Comparison of ENCODE assay signal across 8 mouse cellular contexts in genomic region chr2:39064687-39065399, GRCm38 (mm10). TPM values are rescaled to one million over a fixed set of nuclear protein-coding genes. Genes with fewer than 3 reads are reported as not detected.
DNase-seq lines count a peak whose midpoint lies in the region; ATAC-seq and TF ChIP-seq lines count a peak whose summit lies in the region.

No protein-coding gene starts in this region.

- H3K9me3 ChIP-seq in heart, embryonic 14.5 days (ENCODE audit: control insufficient read depth, low read length): no peaks in the 10 kb centered on the region
- no peaks in the 10 kb centered on the region for H3K9me3 ChIP-seq in G1E (replicated peaks)
- H3K9me3 ChIP-seq in forebrain, embryonic 12.5 days: no peaks in the 10 kb centered on the region
- no peaks in the 10 kb centered on the region for H3K9me3 ChIP-seq in liver, embryonic 12.5 days (replicated peaks)
- no peaks in the 10 kb centered on the region for H3K9me3 ChIP-seq in stomach, embryonic 16.5 days (replicated peaks; ENCODE audit: control insufficient read depth, low read length)

- H3K4me2 ChIP-seq in heart, embryonic 14.5 days (ENCODE audit: low read length): peak overlapping the region; percentile 87
- H3K4me2 ChIP-seq in forebrain, embryonic 12.5 days: peak overlapping the region; percentile 85
- peak overlapping the region; percentile 89 for H3K4me2 ChIP-seq in liver, embryonic 12.5 days
- H3K4me2 ChIP-seq in stomach, embryonic 16.5 days (ENCODE audit: low read depth, low read length): peak overlapping the region; percentile 92

- H3K4me1 ChIP-seq in heart, embryonic 14.5 days (ENCODE audit: control insufficient read depth in 2 of 2, insufficient read depth in 2 of 2, low read length in 2 of 2): peaks cover 2 to 9% of the 10 kb centered on the region in 2 experiments; a peak in 3 of 4 replicates
- peaks cover 11% of the 10 kb centered on the region for H3K4me1 ChIP-seq in G1E (ENCODE audit: insufficient read depth, low read depth, low read length)
- peaks cover 9% of the 10 kb centered on the region for H3K4me1 ChIP-seq in forebrain, embryonic 12.5 days
- peaks cover 12% of the 10 kb centered on the region for H3K4me1 ChIP-seq in liver, embryonic 12.5 days
- H3K4me1 ChIP-seq in stomach, embryonic 16.5 days (ENCODE audit: control insufficient read depth, insufficient read depth, low read length): no peaks in the 10 kb centered on the region

- peak; percentile 67 for ATAC-seq in heart, embryonic 14.5 days (ENCODE audit: insufficient number of reproducible peaks, insufficient read depth, low FRiP score, low read depth)
- peak; percentile 23; the same call in 1 of the 2 replicates for ATAC-seq in G1E (ENCODE audit: extremely low read depth, insufficient number of reproducible peaks, low FRiP score, poor library complexity, severe bottlenecking)
- peak; percentile 31; the same call in 1 of the 2 replicates for ATAC-seq in forebrain, embryonic 12.5 days (ENCODE audit: low FRiP score)
- peak; percentile 85 for ATAC-seq in liver, embryonic 12.5 days
- peak; percentile 82 for ATAC-seq in stomach, embryonic 16.5 days (ENCODE audit: insufficient read depth, low FRiP score)

- peak overlapping the region; percentile 96 for H3K9ac ChIP-seq in heart, embryonic 14.5 days (ENCODE audit: low read length)
- peak overlapping the region; percentile 89 for H3K9ac ChIP-seq in forebrain, embryonic 12.5 days
- peak overlapping the region; percentile 97 for H3K9ac ChIP-seq in liver, embryonic 12.5 days
- H3K9ac ChIP-seq in stomach, embryonic 16.5 days (ENCODE audit: low read length): peak overlapping the region; percentile 95

- H3K27me3 ChIP-seq in heart, embryonic 14.5 days (ENCODE audit: control insufficient read depth, insufficient read depth, low read length): no peaks in the 10 kb centered on the region
- H3K27me3 ChIP-seq in G1E (ENCODE audit: insufficient read depth, low read length): no peaks in the 10 kb centered on the region
- H3K27me3 ChIP-seq in forebrain, embryonic 12.5 days: no peaks in the 10 kb centered on the region
- no peaks in the 10 kb centered on the region for H3K27me3 ChIP-seq in liver, embryonic 12.5 days (replicated peaks)
- no peaks in the 10 kb centered on the region for H3K27me3 ChIP-seq in stomach, embryonic 16.5 days (ENCODE audit: control insufficient read depth, insufficient read depth, low read length)

- WGBS in heart, embryonic 14.5 days: 2% methylated on average over 25 of the region's 25 CpGs
- 6% methylated on average over 24 of the region's 25 CpGs for WGBS in forebrain, embryonic 12.5 days
- WGBS in liver, embryonic 12.5 days (ENCODE audit: insufficient replicate concordance): 3% methylated on average over 25 of the region's 25 CpGs
- WGBS in stomach, embryonic 16.5 days: 3% methylated on average over 25 of the region's 25 CpGs

- peak overlapping the region; percentile 76 to 93 for H3K27ac ChIP-seq in heart, embryonic 14.5 days (replicated peaks in 1 of 2; ENCODE audit: control insufficient read depth in 1 of 2, insufficient read depth in 1 of 2, low read depth in 2 of 2, low read length in 2 of 2)
- H3K27ac ChIP-seq in forebrain, embryonic 12.5 days: peak overlapping the region; percentile 87
- peak overlapping the region; percentile 94 for H3K27ac ChIP-seq in liver, embryonic 12.5 days
- peak overlapping the region; percentile 94 for H3K27ac ChIP-seq in stomach, embryonic 16.5 days (ENCODE audit: low read length)

- peak overlapping the region; percentile 62 to 91 for H3K4me3 ChIP-seq in heart, embryonic 14.5 days (ENCODE audit: control insufficient read depth in 1 of 2, insufficient read depth in 1 of 2, low read depth in 1 of 2, low read length in 2 of 2)
- peak overlapping the region; percentile 91 for H3K4me3 ChIP-seq in G1E (ENCODE audit: low read depth, low read length)
- peak overlapping the region; percentile 86 for H3K4me3 ChIP-seq in forebrain, embryonic 12.5 days (replicated peaks)
- H3K4me3 ChIP-seq in liver, embryonic 12.5 days: peak overlapping the region; percentile 95
- peak overlapping the region; percentile 98 for H3K4me3 ChIP-seq in stomach, embryonic 16.5 days (replicated peaks; ENCODE audit: low read length)

- TF ChIP-seq CTCF in G1E (IDR thresholded peaks at IDR 0.05; ENCODE audit: low read depth, low read length): no peak

- DNase-seq in heart, postnatal 10 days: no peak
- DNase-seq in G1E (ENCODE audit: low spot score): no peak
- no peak for DNase-seq in left cerebral cortex, postnatal 4 days
- no peak for DNase-seq in spleen, adult 18-20 months

- peaks cover 35% of the 10 kb centered on the region for H3K36me3 ChIP-seq in heart, embryonic 14.5 days (ENCODE audit: control insufficient read depth, insufficient read depth, low read length)
- H3K36me3 ChIP-seq in G1E (replicated peaks): peaks cover 29% of the 10 kb centered on the region
- H3K36me3 ChIP-seq in forebrain, embryonic 12.5 days (replicated peaks): peaks cover 17% of the 10 kb centered on the region
- peaks cover 32% of the 10 kb centered on the region for H3K36me3 ChIP-seq in liver, embryonic 12.5 days
- H3K36me3 ChIP-seq in stomach, embryonic 16.5 days (ENCODE audit: control insufficient read depth, insufficient read depth, low read length): no peaks in the 10 kb centered on the region

- intact Hi-C loops in heart, postnatal 10 days (cut with DNase I): loop anchor here (2.0 to 5.0 kb wide), 2 partner anchors 53 to 126 kb away; partner anchors contain the start of gene Scai
- intact Hi-C loops in left cerebral cortex, postnatal 4 days (cut with DNase I): no loop called here

RNA-seq across cellular contexts. Expression of gene Golga1, which starts 0.5 kb away (rescaled TPM):
- 25.5 and 26.9 TPM in 2 replicates for polyA plus RNA-seq in heart, embryonic 14.5 days (2014; fragmentation: Nextera tagmentation; extraction: Ambion mirVana)
- total RNA-seq in heart, postnatal 10 days (2021): 10 to 100 TPM; 21.0 to 22.5 TPM
- 29.4 and 33.5 TPM in 2 replicates for total RNA-seq in G1E (2014; fragmentation: Nextera tagmentation)
- total RNA-seq in G1E (2017): 26.7 and 27.9 TPM in 2 replicates
- polyA plus RNA-seq in G1E (2012): 1.9 and 2.3 TPM in 2 replicates
- polyA plus RNA-seq in forebrain, embryonic 12.5 days (2016; fragmentation: Nextera tagmentation; extraction: Ambion mirVana): 37.9 and 40.8 TPM in 2 replicates
- polyA plus RNA-seq in liver, embryonic 12.5 days (2016; fragmentation: Nextera tagmentation; extraction: Ambion mirVana): 12.1 and 15.9 TPM in 2 replicates
- polyA plus RNA-seq in stomach, embryonic 16.5 days (2015; fragmentation: Nextera tagmentation; extraction: Ambion mirVana): 27.8 and 31.2 TPM in 2 replicates
- 10 to 100 TPM; 33.0 to 34.7 TPM for total RNA-seq in left cerebral cortex, postnatal 4 days (2021)

RNA-seq across cellular contexts. Expression of gene Rpl35, which starts 59.4 kb away (rescaled TPM):
- 608 and 670 TPM in 2 replicates for polyA plus RNA-seq in heart, embryonic 14.5 days (2014; fragmentation: Nextera tagmentation; extraction: Ambion mirVana)
- total RNA-seq in heart, postnatal 10 days (2021): 100 to 1,000 TPM; 406 to 408 TPM
- total RNA-seq in G1E (2014; fragmentation: Nextera tagmentation) (628 and 641 TPM in 2 replicates), G1E (2017) (1,378 and 1,941 TPM in 2 replicates)
- polyA plus RNA-seq in G1E (2012): 315 and 358 TPM in 2 replicates
- polyA plus RNA-seq in forebrain, embryonic 12.5 days (2016; fragmentation: Nextera tagmentation; extraction: Ambion mirVana): 970 and 1,048 TPM in 2 replicates
- polyA plus RNA-seq in liver, embryonic 12.5 days (2016; fragmentation: Nextera tagmentation; extraction: Ambion mirVana): 995 and 1,050 TPM in 2 replicates
- 789 and 1,020 TPM in 2 replicates for polyA plus RNA-seq in stomach, embryonic 16.5 days (2015; fragmentation: Nextera tagmentation; extraction: Ambion mirVana)
- 100 to 1,000 TPM; 436 to 486 TPM for total RNA-seq in left cerebral cortex, postnatal 4 days (2021)

RNA-seq across cellular contexts. Expression of gene Arpc5l, which starts 59.7 kb away (rescaled TPM):
- 82.8 and 85.4 TPM in 2 replicates for polyA plus RNA-seq in heart, embryonic 14.5 days (2014; fragmentation: Nextera tagmentation; extraction: Ambion mirVana)
- 10 to 100 TPM; 68.4 to 70.6 TPM for total RNA-seq in heart, postnatal 10 days (2021)
- 33.3 and 34.3 TPM in 2 replicates for total RNA-seq in G1E (2014; fragmentation: Nextera tagmentation)
- total RNA-seq in G1E (2017): 62.4 and 71.6 TPM in 2 replicates
- polyA plus RNA-seq in G1E (2012): 59.8 and 85.1 TPM in 2 replicates
- 137 and 143 TPM in 2 replicates for polyA plus RNA-seq in forebrain, embryonic 12.5 days (2016; fragmentation: Nextera tagmentation; extraction: Ambion mirVana)
- polyA plus RNA-seq in liver, embryonic 12.5 days (2016; fragmentation: Nextera tagmentation; extraction: Ambion mirVana): 83.0 and 84.9 TPM in 2 replicates
- 102 and 114 TPM in 2 replicates for polyA plus RNA-seq in stomach, embryonic 16.5 days (2015; fragmentation: Nextera tagmentation; extraction: Ambion mirVana)
- total RNA-seq in left cerebral cortex, postnatal 4 days (2021): 10 to 100 TPM; 77.8 to 79.7 TPM

Comparison
In these comparisons a context has a peak if more than half of its experiments do, and no peak if none do; other contexts are left out.
1. ATAC-seq: peak in every context shown above with its lines; median percentile 85 in liver, embryonic 12.5 days; 82 in stomach, embryonic 16.5 days; 67 in heart, embryonic 14.5 days; 31 in forebrain, embryonic 12.5 days; 23 in G1E.